Mouse (Mus musculus) stomach, embryonic 15.5 days (tissue): ENCODE data around the gene Igfbp2. TPM values are rescaled to one million over a fixed set of nuclear protein-coding genes. Genes with fewer than 3 reads are reported as not detected.

ENCODE experiments used
- ATAC-seq: fragments of 200-750 bp; cut with Nextera tagmentation; 2 replicates; pipeline ENCODE4 v1.8.0; 2017; ENCODE audit warnings: low read depth, moderate number of reproducible peaks, moderate TSS enrichment; ENCODE audit not compliant: insufficient read depth, low FRiP score
- H3K27ac ChIP-seq: fragments of 300-500 bp; sonication (generic); 2 replicates; pipeline ENCODE4 v1.5.1; 2015; ENCODE audit warnings: mild to moderate bottlenecking, inconsistent platforms
- H3K27me3 ChIP-seq: fragments of 300-500 bp; sonication (generic); replicated peaks from 2 replicates; pipeline ENCODE4 v1.6.1; 2015; ENCODE audit warnings: inconsistent platforms
- H3K36me3 ChIP-seq: fragments of 300-500 bp; sonication (generic); 2 replicates; pipeline ENCODE4 v1.6.1; 2015; ENCODE audit warnings: inconsistent platforms
- H3K4me1 ChIP-seq: fragments of 300-500 bp; sonication (generic); 2 replicates; pipeline ENCODE4 v1.6.1; 2015; ENCODE audit warnings: inconsistent platforms
- H3K4me2 ChIP-seq: fragments of 300-500 bp; sonication (generic); 2 replicates; pipeline ENCODE4 v1.6.1; 2015; ENCODE audit warnings: mild to moderate bottlenecking, inconsistent platforms
- H3K4me3 ChIP-seq: fragments of 300-500 bp; sonication (generic); replicated peaks from 2 replicates; pipeline ENCODE4 v1.5.1; 2015; ENCODE audit warnings: inconsistent platforms
- H3K9ac ChIP-seq: fragments of 300-500 bp; sonication (generic); 2 replicates; pipeline ENCODE4 v1.6.1; 2015; ENCODE audit warnings: inconsistent platforms
- H3K9me3 ChIP-seq: fragments of 300-500 bp; sonication (generic); 2 replicates; pipeline ENCODE4 v1.6.1; 2016; ENCODE audit warnings: inconsistent platforms
- WGBS: fragments of 180-500 bp; shearing (Covaris S2); methylation state at CpG from one replicate; pipeline ENCODE4 v1.1.7; 2015; 5-methylcytosine and 5-hydroxymethylcytosine counted together
- polyA plus RNA-seq: library from polyadenylated mRNA; unstranded; fragments of >200 nt; fragmentation: Nextera tagmentation; extraction: Ambion mirVana; gene quantifications from 2 replicates; pipeline ENCODE4 v1.2.1, GENCODE M21; 2015

Gene Igfbp2
- polyA plus RNA-seq, 1 experiment from 2014 or later, result 428 TPM

DNA sequence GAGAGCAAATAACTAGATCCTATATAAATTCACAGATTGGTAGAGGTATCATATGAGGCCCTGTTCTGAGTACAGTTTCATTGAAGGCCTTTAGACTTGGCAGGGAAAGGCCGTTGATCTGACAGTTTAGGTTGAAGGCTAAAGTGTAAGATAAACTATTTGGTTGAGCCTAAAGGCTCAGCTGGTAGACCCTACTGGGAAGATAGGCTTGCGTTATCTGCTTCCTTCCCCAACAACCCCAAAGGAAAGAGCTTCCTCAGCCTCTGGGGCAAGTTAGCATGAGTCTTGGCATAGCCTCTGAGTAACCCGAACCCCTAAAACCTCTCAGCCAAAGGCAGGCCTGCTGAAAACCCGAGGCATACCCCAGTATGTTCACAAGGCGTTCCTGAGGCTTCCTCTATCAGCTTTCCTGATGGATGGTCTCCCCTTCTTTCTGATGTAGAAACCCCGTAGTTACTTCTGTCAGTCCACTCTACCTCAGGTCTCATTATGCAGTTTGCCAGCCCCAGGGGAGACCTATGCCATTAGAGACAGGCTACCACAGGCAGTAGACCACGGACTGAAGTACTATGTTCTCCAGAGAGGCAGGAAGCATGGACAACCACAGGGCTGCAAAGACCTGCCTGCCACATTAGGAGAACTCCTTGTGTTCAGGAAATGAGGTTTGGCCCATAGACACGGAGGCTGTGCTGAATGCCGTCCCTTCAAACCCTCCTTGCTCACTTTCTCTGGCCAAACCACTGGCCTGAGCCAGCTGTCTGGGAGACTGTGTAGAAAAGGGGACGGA, 44.3 kb downstream of the Igfbp2 start:
- no peak for ATAC-seq
- Histone ChIP-seq H3K4me1 (peaks cover 26% of the 10 kb centered on the region; the same call in 1 of the 2 replicates), H3K9me3 (no peaks in the 10 kb centered on the region), H3K4me3 (no peak overlapping the region), H3K27me3 (no peaks in the 10 kb centered on the region), H3K9ac (no peak overlapping the region), H3K36me3 (no peaks in the 10 kb centered on the region), H3K4me2 (no peak overlapping the region), H3K27ac (no peak overlapping the region)
- WGBS, result 67% methylated on average over 10 of the region's 10 CpGs

DNA sequence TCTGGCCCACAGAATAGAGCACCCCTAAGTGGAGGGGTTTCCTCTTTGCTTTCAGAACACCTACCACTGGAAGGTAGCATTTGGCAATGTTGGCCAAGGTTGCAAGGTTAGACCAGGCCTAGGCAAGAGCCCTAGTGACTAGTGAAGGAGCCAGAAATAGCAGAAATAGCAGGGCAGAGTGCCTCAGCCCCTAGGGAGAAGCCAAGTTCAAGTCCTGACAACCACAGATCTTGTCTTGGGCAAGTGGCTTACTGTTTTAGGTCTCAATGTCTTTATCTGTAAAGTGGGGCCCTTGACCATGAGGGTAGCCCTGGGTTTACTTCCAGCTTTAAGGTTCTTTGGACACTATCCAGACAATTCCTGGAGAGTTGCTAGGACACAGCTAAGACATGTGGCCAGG, 45.0 kb downstream of the Igfbp2 start:
- Histone ChIP-seq H3K4me3 (no peak overlapping the region), H3K27me3 (no peaks in the 10 kb centered on the region), H3K27ac (no peak overlapping the region), H3K4me2 (no peak overlapping the region), H3K9ac (no peak overlapping the region), H3K36me3 (no peaks in the 10 kb centered on the region), H3K9me3 (no peaks in the 10 kb centered on the region), H3K4me1 (peaks cover 26% of the 10 kb centered on the region; the same call in 1 of the 2 replicates)
- ATAC-seq, result no peak

DNA sequence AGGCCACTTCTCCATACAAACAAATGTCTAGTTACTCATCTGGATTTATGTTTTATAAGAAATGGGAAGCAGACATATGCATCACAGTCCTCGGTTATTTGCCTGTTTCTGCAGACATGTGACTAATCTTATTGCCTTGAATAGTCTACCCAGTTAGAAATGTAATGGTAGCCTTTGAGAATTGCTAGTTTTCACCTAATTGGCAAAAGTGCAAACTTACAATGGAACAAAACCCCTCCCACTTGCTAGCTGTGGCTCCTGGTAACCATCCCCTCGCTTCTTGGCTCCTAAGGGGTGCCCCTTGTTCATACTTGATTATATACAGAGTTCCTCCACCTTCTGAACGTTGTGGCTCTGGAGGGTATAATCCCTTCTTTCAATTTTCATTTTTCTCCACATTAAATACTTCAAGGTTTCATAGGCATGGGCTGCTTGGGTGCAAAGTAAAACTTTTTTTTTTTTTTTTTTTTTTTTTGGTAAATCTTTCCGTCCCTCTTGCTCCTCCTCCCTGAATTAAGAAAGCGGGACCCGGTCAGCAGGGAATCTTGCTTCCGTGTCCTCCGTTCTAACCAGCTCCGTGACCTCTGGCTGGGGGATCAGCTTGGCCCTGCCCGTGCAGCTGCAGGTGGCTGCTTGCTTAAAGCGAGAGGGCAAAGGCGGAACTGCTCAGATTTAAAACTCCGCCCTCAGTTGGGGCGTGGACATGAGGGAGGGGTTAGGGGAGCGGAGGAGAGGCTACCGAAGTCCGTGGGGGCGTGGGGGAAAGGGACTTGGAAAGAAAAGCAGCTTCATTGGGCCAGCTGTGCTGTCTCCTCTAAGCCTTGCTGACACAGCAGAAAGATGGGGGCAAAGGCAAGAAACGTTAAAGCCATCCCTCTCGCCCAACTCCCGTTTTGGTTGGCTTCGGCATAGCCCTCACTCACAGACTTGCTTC, 45.6 kb downstream of the Igfbp2 start:
- Histone ChIP-seq H3K4me2 (peak overlapping the region; percentile 83), H3K36me3 (no peaks in the 10 kb centered on the region), H3K4me1 (peaks cover 31% of the 10 kb centered on the region), H3K9ac (no peak overlapping the region), H3K27me3 (no peaks in the 10 kb centered on the region), H3K9me3 (no peaks in the 10 kb centered on the region), H3K4me3 (peak overlapping the region; percentile 65), H3K27ac (peak overlapping the region; percentile 75)
- 6% methylated on average over 22 of the region's 22 CpGs for WGBS
- peak; percentile 37 for ATAC-seq

DNA sequence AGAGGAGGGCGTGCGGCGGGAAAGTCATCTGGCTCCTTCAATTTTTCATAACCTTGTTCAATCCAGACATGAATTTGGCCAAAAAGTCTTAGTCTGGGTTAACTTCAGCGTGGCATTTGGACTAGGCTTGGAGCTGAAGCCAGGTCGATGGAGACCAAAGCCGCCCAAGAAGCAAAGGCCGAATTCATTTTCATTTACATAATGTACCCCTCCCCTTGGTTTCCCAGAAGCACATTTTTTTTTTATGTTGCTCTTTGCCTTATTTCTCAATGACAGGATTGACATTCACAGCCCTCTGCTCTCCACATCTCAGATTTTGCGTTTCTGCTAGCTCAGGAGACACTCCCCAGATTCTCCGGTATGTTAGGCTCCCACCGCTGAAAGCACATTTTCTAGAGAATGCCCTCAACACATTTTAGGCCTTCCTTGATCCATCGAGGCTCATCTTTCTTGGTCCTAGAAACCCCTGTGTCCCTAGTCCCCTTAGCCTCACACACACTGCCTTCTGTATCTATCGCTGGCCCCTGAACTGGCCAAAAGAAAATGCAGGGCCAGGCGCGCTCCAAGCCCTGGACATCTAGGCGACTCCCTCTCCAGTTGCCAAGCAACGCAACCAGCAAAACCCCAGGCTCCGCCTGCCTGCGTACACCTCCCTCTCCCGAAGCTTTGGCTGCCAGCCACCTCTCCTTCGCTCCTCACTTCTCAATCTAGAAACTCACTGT, 46.5 kb downstream of the Igfbp2 start:
- no peaks in the 10 kb centered on the region for H3K9me3 ChIP-seq
- peak; percentile 38; the same call in 1 of the 2 replicates for ATAC-seq
- WGBS, result 2% methylated on average over 20 of the region's 20 CpGs
- H3K27ac ChIP-seq, result peak overlapping the region; percentile 75
- H3K4me3 ChIP-seq, result peak overlapping the region; percentile 65
- peaks cover 40% of the 10 kb centered on the region for H3K4me1 ChIP-seq
- H3K27me3 ChIP-seq, result no peaks in the 10 kb centered on the region
- H3K36me3 ChIP-seq, result no peaks in the 10 kb centered on the region
- H3K9ac ChIP-seq, result no peak overlapping the region
- peak overlapping the region; percentile 83 for H3K4me2 ChIP-seq

DNA sequence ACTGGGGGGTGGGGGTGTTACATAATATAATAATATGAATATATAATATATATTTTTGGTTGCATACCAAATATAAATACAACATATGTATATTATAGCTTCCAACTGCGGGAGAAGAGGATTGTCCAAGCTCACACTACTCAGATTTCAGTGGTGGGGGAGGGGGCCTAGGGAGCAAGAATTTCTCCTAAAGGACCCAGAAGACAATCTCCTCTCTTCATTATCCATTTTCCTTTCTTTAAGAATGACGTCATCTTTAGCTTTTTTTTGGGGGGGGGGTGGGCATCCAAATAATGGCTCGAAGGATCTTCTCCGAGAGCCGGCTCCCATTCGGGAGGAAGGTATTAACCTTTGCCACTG, 47.0 kb downstream of the Igfbp2 start:
- Histone ChIP-seq H3K36me3 (no peaks in the 10 kb centered on the region), H3K27me3 (no peaks in the 10 kb centered on the region), H3K9ac (peak overlapping the region; percentile 20; the same call in 1 of the 2 replicates), H3K4me3 (peak overlapping the region; percentile 65), H3K9me3 (no peaks in the 10 kb centered on the region), H3K4me1 (peaks cover 42% of the 10 kb centered on the region), H3K4me2 (peak overlapping the region; percentile 83), H3K27ac (peak overlapping the region; percentile 73)
- WGBS, result 0% methylated on average over 6 of the region's 6 CpGs
- ATAC-seq, result no peak

DNA sequence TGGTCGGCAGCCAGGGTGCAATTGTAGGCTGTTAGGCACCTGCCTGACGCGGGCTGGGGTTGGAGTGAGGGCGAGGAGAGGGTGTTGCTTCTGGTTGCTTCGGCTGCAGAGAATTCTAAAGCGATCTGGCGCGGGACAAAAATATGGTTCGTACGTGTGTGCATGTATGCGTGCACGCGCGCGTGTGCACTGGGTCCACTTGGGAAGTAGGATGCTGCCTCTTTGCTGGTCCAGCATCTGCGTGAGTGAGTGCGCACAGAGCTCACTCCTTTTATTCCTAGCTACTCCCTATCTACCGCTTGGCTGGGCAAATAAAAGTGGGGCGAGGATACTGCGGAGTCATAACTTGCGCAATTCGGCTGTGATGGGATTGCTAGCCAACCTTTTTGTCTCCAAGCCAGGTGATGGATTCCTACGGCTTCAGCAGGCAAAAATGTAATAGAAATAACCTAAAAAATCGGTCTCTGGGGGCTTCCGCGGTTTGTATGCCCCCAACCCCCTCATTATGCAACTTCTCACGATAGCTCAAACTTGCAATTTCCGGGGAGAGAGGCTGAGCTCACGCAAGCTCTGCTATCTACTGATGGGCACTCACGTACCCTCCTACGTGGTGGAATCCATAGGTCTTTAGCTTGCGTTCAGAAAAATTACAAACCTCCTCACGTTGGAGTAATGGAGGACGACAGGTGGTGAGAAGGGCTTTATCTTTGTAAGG, 47.6 kb downstream of the Igfbp2 start:
- under 1% methylated on average over 34 of the region's 34 CpGs for WGBS
- H3K9me3 ChIP-seq, result no peaks in the 10 kb centered on the region
- ATAC-seq, result no peak
- no peaks in the 10 kb centered on the region for H3K36me3 ChIP-seq
- peak overlapping the region; percentile 83 for H3K4me2 ChIP-seq
- H3K4me1 ChIP-seq, result peaks cover 42% of the 10 kb centered on the region
- H3K27me3 ChIP-seq, result no peaks in the 10 kb centered on the region
- H3K4me3 ChIP-seq, result peak overlapping the region; percentile 65
- H3K27ac ChIP-seq, result peak overlapping the region; percentile 73
- H3K9ac ChIP-seq, result peak overlapping the region; percentile 20

DNA sequence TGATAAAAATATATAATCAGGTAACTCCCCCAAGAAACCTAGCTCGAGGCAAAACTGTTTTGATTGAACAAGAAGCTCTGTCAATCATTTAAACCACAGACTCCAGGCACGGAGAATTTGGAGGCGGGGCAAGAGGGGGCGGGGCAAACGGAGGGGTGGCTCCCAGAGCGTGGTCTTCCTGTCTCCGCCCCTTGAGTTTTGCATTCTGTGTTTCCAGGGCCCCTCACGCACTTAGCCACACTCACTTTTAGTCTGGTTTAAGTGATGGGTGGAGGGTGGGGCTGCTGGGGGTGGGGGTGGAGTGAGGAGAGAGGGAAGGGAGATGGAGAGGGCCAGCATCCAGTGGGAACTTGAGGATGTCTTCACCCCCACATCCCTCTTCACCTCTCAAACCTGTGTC, 48.2 kb downstream of the Igfbp2 start:
- Histone ChIP-seq H3K27me3 (no peaks in the 10 kb centered on the region), H3K4me2 (peak overlapping the region; percentile 83), H3K36me3 (no peaks in the 10 kb centered on the region), H3K4me1 (peaks cover 39% of the 10 kb centered on the region), H3K9ac (peak overlapping the region; percentile 6; the same call in 1 of the 2 replicates), H3K9me3 (no peaks in the 10 kb centered on the region), H3K27ac (peak overlapping the region; percentile 95; the same call in 1 of the 2 replicates), H3K4me3 (peak overlapping the region; percentile 65)
- peak; percentile 56 for ATAC-seq
- 0% methylated on average over 8 of the region's 8 CpGs for WGBS

DNA sequence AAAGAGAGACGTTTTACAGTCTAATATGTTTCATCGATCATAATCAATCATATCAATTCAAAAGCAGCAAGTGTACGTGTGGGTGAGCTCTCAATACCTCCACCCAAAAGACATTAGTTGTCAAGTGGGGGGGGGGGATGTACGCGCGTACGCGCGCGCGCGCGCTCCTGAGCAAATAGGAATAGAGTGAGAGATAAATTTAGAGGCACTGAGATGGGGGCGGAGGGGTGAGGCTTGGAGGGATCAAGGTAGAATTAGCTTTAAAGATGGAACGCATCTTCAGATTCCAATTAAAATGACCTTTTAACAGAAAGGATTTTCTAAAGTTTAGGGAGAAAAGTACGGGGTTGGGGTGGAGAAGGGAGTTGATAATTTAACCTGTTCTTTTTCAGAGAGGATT, 48.8 kb downstream of the Igfbp2 start:
- Histone ChIP-seq H3K4me1 (peaks cover 40% of the 10 kb centered on the region), H3K27ac (peak overlapping the region; percentile 95), H3K4me3 (peak overlapping the region; percentile 65), H3K27me3 (no peaks in the 10 kb centered on the region), H3K9me3 (no peaks in the 10 kb centered on the region), H3K9ac (peak overlapping the region; percentile 73; the same call in 1 of the 2 replicates), H3K4me2 (peak overlapping the region; percentile 83), H3K36me3 (no peaks in the 10 kb centered on the region)
- no peak for ATAC-seq
- under 1% methylated on average over 16 of the region's 16 CpGs for WGBS

DNA sequence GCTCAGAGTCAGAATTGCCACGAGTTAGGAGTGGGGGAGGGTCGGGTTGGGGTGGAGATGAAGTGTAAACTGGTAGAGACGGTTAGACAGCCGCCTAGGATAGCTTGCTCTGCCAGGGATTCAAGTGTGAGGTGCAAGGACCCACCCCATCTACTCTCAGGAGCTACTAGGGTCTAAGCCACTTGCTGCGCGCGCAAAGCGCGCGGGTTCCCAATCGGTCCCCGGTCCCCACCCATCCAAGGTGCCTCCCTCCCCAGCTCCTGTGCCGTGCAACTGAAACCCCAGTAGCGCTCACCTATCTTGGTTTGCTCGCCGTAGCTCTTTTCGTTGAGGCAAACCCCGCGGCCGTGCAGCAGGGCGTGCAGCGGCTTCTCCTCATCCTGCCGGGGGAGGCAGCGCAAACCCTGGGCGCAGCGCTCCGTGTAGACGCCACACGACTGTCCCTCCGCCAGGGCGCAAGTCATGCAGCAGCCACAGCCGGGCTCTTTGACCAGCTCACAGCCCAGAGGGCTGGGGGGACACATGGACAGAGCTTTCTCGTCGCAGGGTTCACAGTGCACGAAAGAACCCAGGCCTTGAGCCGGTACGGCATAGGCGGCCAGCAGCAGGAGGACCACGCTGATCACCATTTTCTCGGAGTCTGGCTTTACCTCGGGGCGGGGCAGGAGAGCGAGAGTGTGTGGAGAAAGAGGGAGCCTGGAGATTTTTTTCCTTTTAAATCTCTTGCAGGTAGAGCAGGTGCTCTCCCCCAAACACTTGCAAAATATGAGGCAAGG, 49.4 kb downstream of the Igfbp2 start:
- Histone ChIP-seq H3K4me1 (peaks cover 45% of the 10 kb centered on the region), H3K27ac (peak overlapping the region; percentile 95), H3K36me3 (no peaks in the 10 kb centered on the region), H3K4me3 (peak overlapping the region; percentile 65), H3K9ac (peak overlapping the region; percentile 73), H3K27me3 (no peaks in the 10 kb centered on the region), H3K4me2 (peak overlapping the region; percentile 83), H3K9me3 (no peaks in the 10 kb centered on the region)
- WGBS, result under 1% methylated on average over 43 of the region's 43 CpGs
- peak; percentile 6; the same call in 1 of the 2 replicates for ATAC-seq

DNA sequence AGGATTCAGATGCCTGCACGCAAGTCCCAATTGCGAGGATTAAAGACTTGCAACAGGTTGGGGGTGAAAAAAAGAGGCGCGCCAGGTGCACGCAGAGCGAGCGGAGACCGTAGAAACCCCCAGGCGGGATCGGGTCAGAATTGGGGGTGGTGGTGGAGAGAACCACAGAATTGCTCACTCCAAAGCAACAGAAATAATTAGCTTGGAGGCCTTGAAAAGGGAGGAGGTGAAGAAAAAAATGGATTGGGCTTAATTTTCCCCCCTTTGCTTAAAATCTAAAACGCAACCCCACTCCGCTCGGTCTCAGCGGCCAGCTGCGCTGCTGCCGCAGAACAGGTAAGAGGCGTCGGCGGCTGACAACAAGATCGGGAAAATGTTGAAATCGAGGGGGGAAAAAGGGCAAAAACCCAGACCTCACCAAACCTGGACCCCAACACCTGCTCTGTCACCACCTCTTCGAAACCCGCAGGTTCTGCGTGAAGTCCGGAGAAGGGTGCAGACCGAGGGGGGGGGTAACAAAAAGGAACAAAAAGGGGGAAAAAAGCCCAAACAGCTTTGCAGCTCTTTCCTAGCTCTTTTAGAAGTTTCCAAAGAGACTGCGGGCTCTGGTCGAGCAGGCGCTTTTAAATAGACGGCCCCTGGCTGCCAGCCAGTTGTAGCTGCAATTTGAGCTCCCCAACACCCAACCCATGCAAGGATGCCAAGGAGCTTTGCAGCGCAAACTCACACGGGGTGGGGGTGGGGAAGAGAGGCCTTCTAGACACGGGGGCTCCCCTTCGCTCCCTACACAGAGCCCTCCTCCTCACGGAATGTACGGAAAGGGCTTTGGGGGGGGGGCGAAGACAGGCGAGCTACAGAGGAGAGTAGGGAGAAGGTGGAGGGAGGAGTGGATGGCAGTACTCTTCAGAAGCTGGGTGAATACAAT, 50.2 kb downstream of the Igfbp2 start, which contains the start of gene Igfbp5:
Gene Igfbp5 (minus strand): TSS at position 598 of the 925 bp plus-strand sequence.
- WGBS, result 1% methylated on average over 38 of the region's 38 CpGs
- ATAC-seq, result peak; percentile 32
- Histone ChIP-seq H3K4me1 (peaks cover 43% of the 10 kb centered on the region), H3K36me3 (no peaks in the 10 kb centered on the region), H3K4me3 (peak within 1 kb of the TSS; percentile 65), H3K9me3 (no peaks in the 10 kb centered on the region), H3K27ac (peak within 1 kb of the TSS; percentile 95), H3K9ac (peak within 1 kb of the TSS; percentile 73), H3K4me2 (peak within 1 kb of the TSS; percentile 83), H3K27me3 (no peaks in the 10 kb centered on the region)
